8 mouse cellular contexts compared by ENCODE assay signal in genomic region chr4:134252131-134252910, GRCm38 (mm10). TPM values are rescaled to one million over a fixed set of nuclear protein-coding genes. Genes with fewer than 3 reads are reported as not detected.
DNase-seq lines count a peak whose midpoint lies in the region; ATAC-seq lines count a peak whose summit lies in the region.

No protein-coding gene starts in this region.

- H3K4me2 ChIP-seq in liver, embryonic 15.5 days = peak overlapping the region; percentile 67
- H3K4me2 ChIP-seq in stomach, embryonic 14.5 days (replicated peaks; ENCODE audit: low read depth, low read length) = peak overlapping the region; percentile 98

- no peaks in the 10 kb centered on the region for H3K9me3 ChIP-seq in hindbrain, embryonic 10.5 days
- H3K9me3 ChIP-seq in liver, embryonic 15.5 days (replicated peaks) = no peaks in the 10 kb centered on the region
- H3K9me3 ChIP-seq in stomach, embryonic 14.5 days (ENCODE audit: control insufficient read depth, low read depth, low read length) = no peaks in the 10 kb centered on the region

- no peak overlapping the region for H3K9ac ChIP-seq in liver, embryonic 15.5 days
- H3K9ac ChIP-seq in stomach, embryonic 14.5 days (replicated peaks; ENCODE audit: low read depth, low read length) = peak overlapping the region; percentile 52

- DNase-seq in ES-CJ7 (ENCODE audit: low read depth, low spot score) = peak; percentile 79
- peak; percentile 42 for DNase-seq in hindbrain, embryonic 10.5 days (ENCODE audit: low spot score)
- no peak for DNase-seq in testis, postnatal 14 days (ENCODE audit: low spot score)
- DNase-seq in urinary bladder, postnatal 14 days (ENCODE audit: low spot score) = no peak
- DNase-seq in ovary, postnatal 10 days (ENCODE audit: low spot score) = no peak

- no peaks in the 10 kb centered on the region for H3K36me3 ChIP-seq in hindbrain, embryonic 10.5 days
- H3K36me3 ChIP-seq in liver, embryonic 15.5 days (replicated peaks) = no peaks in the 10 kb centered on the region
- H3K36me3 ChIP-seq in stomach, embryonic 14.5 days (ENCODE audit: control insufficient read depth, insufficient read depth, low read length) = no peaks in the 10 kb centered on the region

- peak overlapping the region; percentile 80 for H3K4me3 ChIP-seq in brown adipose tissue, adult 24 weeks (ENCODE audit: insufficient read depth, low read depth, low read length)
- H3K4me3 ChIP-seq in hindbrain, embryonic 10.5 days = peak overlapping the region; percentile 58
- peak overlapping the region; percentile 43; the same call in 1 of the 2 replicates for H3K4me3 ChIP-seq in liver, embryonic 15.5 days (replicated peaks)
- peak overlapping the region; percentile 45 for H3K4me3 ChIP-seq in stomach, embryonic 14.5 days (ENCODE audit: low read depth, low read length)

- no peak for ATAC-seq in liver, embryonic 15.5 days (ENCODE audit: insufficient read depth)
- ATAC-seq in stomach, embryonic 14.5 days (ENCODE audit: insufficient number of reproducible peaks, insufficient read depth, low FRiP score, low read depth) = no peak

- H3K27ac ChIP-seq in brown adipose tissue, adult 24 weeks (replicated peaks; ENCODE audit: low read depth, low read length) = peak overlapping the region; percentile 89
- peak overlapping the region; percentile 86 for H3K27ac ChIP-seq in hindbrain, embryonic 10.5 days
- H3K27ac ChIP-seq in liver, embryonic 15.5 days (replicated peaks) = no peak overlapping the region
- no peak overlapping the region for H3K27ac ChIP-seq in stomach, embryonic 14.5 days (ENCODE audit: low read length)

- WGBS in hindbrain, embryonic 10.5 days = 2% methylated on average over 22 of the region's 22 CpGs
- WGBS in liver, embryonic 15.5 days (ENCODE audit: insufficient replicate concordance) = 14% methylated on average over 22 of the region's 22 CpGs
- 15% methylated on average over 22 of the region's 22 CpGs for WGBS in stomach, embryonic 14.5 days

- peaks cover 89% of the 10 kb centered on the region for H3K27me3 ChIP-seq in hindbrain, embryonic 10.5 days (ENCODE audit: insufficient read depth, poor library complexity, severe bottlenecking)
- peaks cover 100% of the 10 kb centered on the region for H3K27me3 ChIP-seq in liver, embryonic 15.5 days
- peaks cover 25% of the 10 kb centered on the region for H3K27me3 ChIP-seq in stomach, embryonic 14.5 days (ENCODE audit: control insufficient read depth, insufficient read depth, low read length)

- H3K4me1 ChIP-seq in brown adipose tissue, adult 24 weeks (ENCODE audit: control insufficient read depth, insufficient read depth, insufficient read length, low read length) = peaks cover 5% of the 10 kb centered on the region
- peaks cover 99% of the 10 kb centered on the region for H3K4me1 ChIP-seq in hindbrain, embryonic 10.5 days (replicated peaks)
- peaks cover 48% of the 10 kb centered on the region for H3K4me1 ChIP-seq in liver, embryonic 15.5 days (replicated peaks)
- peaks cover 35% of the 10 kb centered on the region for H3K4me1 ChIP-seq in stomach, embryonic 14.5 days (ENCODE audit: control insufficient read depth, insufficient read depth, low read length)

RNA-seq across cellular contexts. Expression of gene Grrp1, which starts 1.6 kb away (rescaled TPM):
- 2.5 and 2.8 TPM in 2 replicates for polyA plus RNA-seq in brown adipose tissue, adult 24 weeks (2012; ENCODE audit: insufficient read depth, insufficient read length, missing spikeins)
- polyA plus RNA-seq in hindbrain, embryonic 10.5 days (2016; fragmentation: Nextera tagmentation; extraction: Ambion mirVana) = 6.2 and 6.8 TPM in 2 replicates
- 0.46 and 1.0 TPM in 2 replicates for polyA plus RNA-seq in liver, embryonic 15.5 days (2015; fragmentation: Nextera tagmentation; extraction: Ambion mirVana)
- 4.1 and 4.5 TPM in 2 replicates for polyA plus RNA-seq in stomach, embryonic 14.5 days (2014; fragmentation: Nextera tagmentation; extraction: Ambion mirVana)

RNA-seq across cellular contexts. Expression of gene Gm30191, which starts 5.6 kb away (rescaled TPM):
- polyA plus RNA-seq in brown adipose tissue, adult 24 weeks (2012; ENCODE audit: insufficient read depth, insufficient read length, missing spikeins) = not detected in 2 replicates
- not detected in 2 replicates for polyA plus RNA-seq in hindbrain, embryonic 10.5 days (2016; fragmentation: Nextera tagmentation; extraction: Ambion mirVana)
- polyA plus RNA-seq in liver, embryonic 15.5 days (2015; fragmentation: Nextera tagmentation; extraction: Ambion mirVana) = not detected in 2 replicates
- polyA plus RNA-seq in stomach, embryonic 14.5 days (2014; fragmentation: Nextera tagmentation; extraction: Ambion mirVana) = not detected in 2 replicates

RNA-seq across cellular contexts. Expression of gene Zfp593, which starts 6.9 kb away (rescaled TPM):
- polyA plus RNA-seq in brown adipose tissue, adult 24 weeks (2012; ENCODE audit: insufficient read depth, insufficient read length, missing spikeins) = 2.8 and 3.1 TPM in 2 replicates
- polyA plus RNA-seq in hindbrain, embryonic 10.5 days (2016; fragmentation: Nextera tagmentation; extraction: Ambion mirVana) = 20.6 and 21.6 TPM in 2 replicates
- polyA plus RNA-seq in liver, embryonic 15.5 days (2015; fragmentation: Nextera tagmentation; extraction: Ambion mirVana) = 5.4 and 5.8 TPM in 2 replicates
- polyA plus RNA-seq in stomach, embryonic 14.5 days (2014; fragmentation: Nextera tagmentation; extraction: Ambion mirVana) = 14.8 and 16.5 TPM in 2 replicates

RNA-seq across cellular contexts. Expression of gene E130218I03Rik, which starts 8.9 kb away (rescaled TPM):
- polyA plus RNA-seq in brown adipose tissue, adult 24 weeks (2012; ENCODE audit: insufficient read depth, insufficient read length, missing spikeins) = not detected in 2 replicates
- polyA plus RNA-seq in hindbrain, embryonic 10.5 days (2016; fragmentation: Nextera tagmentation; extraction: Ambion mirVana) = 0.49 and 1.0 TPM in 2 replicates
- 0.16 TPM in 1 of 2 replicates, not detected in the other for polyA plus RNA-seq in liver, embryonic 15.5 days (2015; fragmentation: Nextera tagmentation; extraction: Ambion mirVana)
- 0.36 and 0.41 TPM in 2 replicates for polyA plus RNA-seq in stomach, embryonic 14.5 days (2014; fragmentation: Nextera tagmentation; extraction: Ambion mirVana)

RNA-seq across cellular contexts. Expression of gene Cnksr1, which starts 14.1 kb away (rescaled TPM):
- 0.63 TPM in 1 of 2 replicates, not detected in the other for polyA plus RNA-seq in brown adipose tissue, adult 24 weeks (2012; ENCODE audit: insufficient read depth, insufficient read length, missing spikeins)
- 0.89 and 1.2 TPM in 2 replicates for polyA plus RNA-seq in hindbrain, embryonic 10.5 days (2016; fragmentation: Nextera tagmentation; extraction: Ambion mirVana)
- 0.10 TPM in 2 replicates for polyA plus RNA-seq in liver, embryonic 15.5 days (2015; fragmentation: Nextera tagmentation; extraction: Ambion mirVana)
- 5.7 and 6.3 TPM in 2 replicates for polyA plus RNA-seq in stomach, embryonic 14.5 days (2014; fragmentation: Nextera tagmentation; extraction: Ambion mirVana)

Comparison
In these comparisons a context has a peak if more than half of its experiments do, and no peak if none do; other contexts are left out.
1. DNase-seq: peak in ES-CJ7 (single experiment) and hindbrain, embryonic 10.5 days (single experiment); none in testis, postnatal 14 days (single experiment), urinary bladder, postnatal 14 days (single experiment) and ovary, postnatal 10 days (single experiment).
2. H3K27ac ChIP-seq: peak in brown adipose tissue, adult 24 weeks (single experiment) and hindbrain, embryonic 10.5 days (single experiment); none in liver, embryonic 15.5 days (single experiment) and stomach, embryonic 14.5 days (single experiment).
3. Peak in every context shown above with its lines, with median percentiles within 50 percentile points of each other: H3K4me3 ChIP-seq.